In the genomic region with DNA sequence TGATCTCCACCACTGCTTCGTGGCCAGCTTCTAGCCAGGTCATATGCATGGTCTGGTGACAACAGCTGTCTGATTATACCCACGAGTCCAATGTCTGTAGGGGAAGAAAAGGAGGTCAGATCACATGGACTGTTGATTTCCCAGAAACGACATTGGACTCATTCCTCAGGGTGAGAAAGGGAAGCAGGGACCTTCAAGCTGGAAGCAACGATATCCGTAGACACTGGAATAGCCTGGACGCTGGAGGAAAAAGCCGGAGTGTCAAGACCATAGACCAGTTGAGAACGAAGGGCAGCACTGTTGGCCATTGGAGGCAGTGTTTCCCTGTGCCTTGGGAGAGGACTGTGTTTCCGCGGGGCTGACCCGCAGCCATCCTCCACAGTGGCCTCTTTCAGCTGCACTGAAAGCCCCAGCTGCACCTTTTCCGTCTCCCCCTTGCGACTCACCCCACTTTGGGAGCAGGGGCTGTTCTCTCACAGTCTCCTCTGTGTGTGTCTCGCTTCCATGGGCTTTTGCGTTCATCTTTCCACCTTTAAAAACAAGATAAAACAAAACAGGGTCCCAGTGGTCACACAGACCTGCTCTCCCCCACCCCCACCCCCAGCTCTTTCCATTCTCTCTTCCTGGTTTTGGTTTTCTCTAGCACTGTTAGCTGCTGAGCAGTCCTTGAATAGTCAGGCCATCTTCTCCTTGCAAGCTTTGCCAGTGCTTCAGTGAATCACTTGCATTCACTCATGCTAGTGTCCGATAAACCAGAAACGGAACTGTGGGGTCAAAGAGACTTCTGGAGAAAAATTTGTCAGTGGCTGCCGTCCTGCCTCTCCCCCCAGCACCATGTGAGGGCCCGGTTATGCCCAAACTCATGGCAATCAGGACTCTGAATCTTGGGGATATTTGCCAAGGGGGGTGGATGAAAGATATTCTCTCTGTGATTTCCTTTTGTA, we compare ENCODE assay signal across 8 mouse cellular contexts. TPM values are rescaled to one million over a fixed set of nuclear protein-coding genes. Genes with fewer than 3 reads are reported as not detected.
DNase-seq lines count a peak whose midpoint lies in the region; ATAC-seq and TF ChIP-seq lines count a peak whose summit lies in the region.

No protein-coding gene starts in this region.

- no peak overlapping the region for H3K9ac ChIP-seq in liver, embryonic 14.5 days (replicated peaks)

- ATAC-seq in frontal cortex, adult (ENCODE audit: low TSS enrichment) = peak; percentile 24; the same call in 1 of the 2 replicates
- ATAC-seq in liver, embryonic 14.5 days (ENCODE audit: insufficient read depth) = no peak

- intact Hi-C loops in heart, postnatal 36 days (cut with DNase I) = loop anchor here (2.0 to 5.0 kb wide), 3 partner anchors 37 to 55 kb away; a partner anchor contains a TSS

- H3K4me2 ChIP-seq in liver, embryonic 14.5 days (ENCODE audit: low read depth) = peak overlapping the region; percentile 20; the same call in 1 of the 2 replicates

- TF ChIP-seq CTCF in liver, embryonic 14.5 days (IDR thresholded peaks at IDR 0.05; ENCODE audit: low read depth) = no peak

- H3K4me3 ChIP-seq in embryonic facial prominence, embryonic 10.5 days = peak overlapping the region; percentile 21; the same call in 1 of the 2 replicates
- no peak overlapping the region for H3K4me3 ChIP-seq in liver, embryonic 14.5 days (ENCODE audit: insufficient read depth in 1 of 2, low read depth in 2 of 2, low read length in 2 of 2)

- no peak for DNase-seq in frontal cortex, postnatal 25 days (ENCODE audit: low spot score in 2 of 2)
- DNase-seq in embryonic facial prominence, embryonic 10.5 days (ENCODE audit: low spot score) = peak; percentile 27
- DNase-seq in heart, postnatal 36 days = peak; percentile 34 to 41
- no peak for DNase-seq in liver, embryonic 14.5 days (ENCODE audit: low read depth in 3 of 3, low spot score in 3 of 3)
- peak; percentile 87 for DNase-seq in retina, postnatal 1 day
- DNase-seq in MN1 (ENCODE audit: low spot score) = no peak
- no peak for DNase-seq in thymus, postnatal 25 days

- 55% methylated on average over 19 of the region's 19 CpGs for WGBS in embryonic facial prominence, embryonic 10.5 days
- 59% methylated on average over 19 of the region's 19 CpGs for WGBS in liver, embryonic 14.5 days (ENCODE audit: insufficient replicate concordance)

- peaks cover 7% of the 10 kb centered on the region for H3K36me3 ChIP-seq in embryonic facial prominence, embryonic 10.5 days (replicated peaks)
- H3K36me3 ChIP-seq in liver, embryonic 14.5 days (replicated peaks; ENCODE audit: control insufficient read depth, insufficient read depth, low read depth) = no peaks in the 10 kb centered on the region; the same call in 1 of the 2 replicates

- H3K27ac ChIP-seq in embryonic facial prominence, embryonic 10.5 days (replicated peaks) = peak overlapping the region; percentile 69
- 0 out of 2 replicates have a peak overlapping the region, but pooled peaks have one; percentile 11 for H3K27ac ChIP-seq in liver, embryonic 14.5 days

- no peaks in the 10 kb centered on the region for H3K9me3 ChIP-seq in embryonic facial prominence, embryonic 10.5 days
- H3K9me3 ChIP-seq in liver, embryonic 14.5 days (ENCODE audit: control insufficient read depth, low read length) = no peaks in the 10 kb centered on the region

- no peak for TF ChIP-seq EP300 in liver, embryonic 14.5 days (IDR thresholded peaks at IDR 0.05; ENCODE audit: low read depth)

- H3K4me1 ChIP-seq in embryonic facial prominence, embryonic 10.5 days = peaks cover 59% of the 10 kb centered on the region
- H3K4me1 ChIP-seq in liver, embryonic 14.5 days (replicated peaks; ENCODE audit: control insufficient read depth in 2 of 2, insufficient read depth in 2 of 2, low read length in 1 of 2) = peaks cover 22 to 45% of the 10 kb centered on the region in 2 experiments

- H3K27me3 ChIP-seq in embryonic facial prominence, embryonic 10.5 days (replicated peaks; ENCODE audit: low read depth, poor library complexity, severe bottlenecking) = no peaks in the 10 kb centered on the region
- no peaks in the 10 kb centered on the region for H3K27me3 ChIP-seq in liver, embryonic 14.5 days (ENCODE audit: control insufficient read depth, insufficient read depth, low read length)

RNA-seq across cellular contexts. Expression of a gene that starts 36.5 kb away (rescaled TPM):
- polyA plus RNA-seq in embryonic facial prominence, embryonic 10.5 days (2016; fragmentation: Nextera tagmentation; extraction: Ambion mirVana) = 8.7 TPM in 2 replicates
- total RNA-seq in heart, postnatal 36 days (2021) = 10 to 100 TPM; 29.7 to 37.5 TPM
- 5.6 and 6.0 TPM in 2 replicates for polyA plus RNA-seq in liver, embryonic 14.5 days (2012; rRNA removed)
- 11.4 TPM in 2 replicates for polyA plus RNA-seq in liver, embryonic 14.5 days (2014; fragmentation: Nextera tagmentation; extraction: Ambion mirVana)

Comparison
In these comparisons a context has a peak if more than half of its experiments do, and no peak if none do; other contexts are left out.
1. DNase-seq: peak in embryonic facial prominence, embryonic 10.5 days (single experiment), heart, postnatal 36 days (2 of 2) and retina, postnatal 1 day (single experiment); none in frontal cortex, postnatal 25 days (0 of 2), liver, embryonic 14.5 days (0 of 3), MN1 (single experiment) and thymus, postnatal 25 days (single experiment).